Comparison of ENCODE assay signal across 30 mouse cellular contexts in genomic region chr12:71704431-71704830, GRCm38 (mm10).
DNase-seq lines count a peak whose midpoint lies in the region; ATAC-seq and TF ChIP-seq lines count a peak whose summit lies in the region.
"Had no signal": no experiment of that assay in that cellular context is flagged by ENCODE, and none has a peak within 500 bp of the region (broad histone marks: within the 10 kb centered on the region; RNA-seq: fewer than 3 reads in every experiment).

No protein-coding gene starts in this region.

- 64% methylated on average over 6 of the region's 6 CpGs for WGBS in liver, embryonic 11.5 days
- 79% methylated on average over 6 of the region's 6 CpGs for WGBS in intestine, embryonic 15.5 days

- no peak for TF ChIP-seq RAD21 in CH12.LX (IDR thresholded peaks at IDR 0.05; ENCODE audit: low read depth, low read length)

- in situ Hi-C loops in CH12.LX (cut with MboI; ENCODE audit: low pct_ligation_motif_present, low pct_unique_long_range_greater_than_20kb, low sequenced_read_pairs), result loop anchor here (25.0 kb wide), 2 partner anchors 392 to 567 kb away; partner anchors contain the start of genes 2700049A03Rik, Dact1 and Timm9

- no peak for TF ChIP-seq POLR2A in CH12.LX (IDR thresholded peaks at IDR 0.05; ENCODE audit: low read depth, low read length)

- TF ChIP-seq CTCF in CH12.LX (conservative IDR thresholded peaks at IDR 0.05 in 1 of 2, IDR thresholded peaks at IDR 0.05 in 1 of 2; ENCODE audit: low read depth in 2 of 2, low read length in 2 of 2), result no peak

- H3K9me3 ChIP-seq in liver, embryonic 11.5 days (ENCODE audit: control insufficient read depth, low read length), result no peaks in the 10 kb centered on the region
- H3K9me3 ChIP-seq in CH12.LX (replicated peaks; ENCODE audit: low read length), result peaks cover 4% of the 10 kb centered on the region
- H3K9me3 ChIP-seq in intestine, embryonic 15.5 days, result no peaks in the 10 kb centered on the region
- H3K9me3 ChIP-seq: limb, embryonic 15.5 days; midbrain, embryonic 15.5 days; neural tube, embryonic 12.5 days had no signal

- no peaks in the 10 kb centered on the region for H3K4me1 ChIP-seq in liver, embryonic 11.5 days (replicated peaks; ENCODE audit: control insufficient read depth, insufficient read depth, low read length)
- H3K4me1 ChIP-seq in CH12.LX (ENCODE audit: control insufficient read depth in 1 of 2, insufficient read depth in 2 of 2), result no peaks in the 10 kb centered on the region
- no peaks in the 10 kb centered on the region for H3K4me1 ChIP-seq in intestine, embryonic 15.5 days (replicated peaks)
- H3K4me1 ChIP-seq: embryonic facial prominence, embryonic 10.5 days; heart, embryonic 12.5 days; hindbrain, embryonic 12.5 days; limb, embryonic 15.5 days; megakaryocyte, embryonic 14.5 days; midbrain, embryonic 15.5 days; neural tube, embryonic 12.5 days had no signal

- H3K27ac ChIP-seq in liver, embryonic 11.5 days (ENCODE audit: low read depth, low read length), result no peak overlapping the region
- H3K27ac ChIP-seq in CH12.LX (ENCODE audit: insufficient read depth, low read depth), result no peak overlapping the region
- no peak overlapping the region for H3K27ac ChIP-seq in intestine, embryonic 15.5 days
- H3K27ac ChIP-seq: embryonic facial prominence, embryonic 10.5 days; hindbrain, embryonic 12.5 days; kidney, postnatal 0 days; left cerebral cortex, adult 2 months; limb, embryonic 15.5 days; midbrain, embryonic 15.5 days; neural tube, embryonic 12.5 days had no signal

- H3K4me3 ChIP-seq in liver, embryonic 11.5 days (ENCODE audit: low read depth, low read length), result no peak overlapping the region
- no peak overlapping the region for H3K4me3 ChIP-seq in CH12.LX (replicated peaks in 1 of 3; ENCODE audit: low read depth in 2 of 3, low read length in 2 of 3, poor library complexity in 1 of 3)
- H3K4me3 ChIP-seq in intestine, embryonic 15.5 days (replicated peaks), result no peak overlapping the region
- H3K4me3 ChIP-seq: embryonic facial prominence, embryonic 10.5 days; heart, embryonic 12.5 days; hindbrain, embryonic 12.5 days; left cerebral cortex, adult 2 months; limb, embryonic 15.5 days; megakaryocyte, embryonic 14.5 days; midbrain, embryonic 15.5 days; neural tube, embryonic 12.5 days had no signal

- H3K27me3 ChIP-seq in liver, embryonic 11.5 days (replicated peaks; ENCODE audit: control insufficient read depth, insufficient read depth, low read length), result no peaks in the 10 kb centered on the region
- no peaks in the 10 kb centered on the region for H3K27me3 ChIP-seq in CH12.LX (replicated peaks)
- no peaks in the 10 kb centered on the region for H3K27me3 ChIP-seq in intestine, embryonic 15.5 days (replicated peaks)
- H3K27me3 ChIP-seq: heart, embryonic 12.5 days; hindbrain, embryonic 12.5 days; limb, embryonic 15.5 days; midbrain, embryonic 15.5 days; neural tube, embryonic 12.5 days had no signal

- no peak overlapping the region for H3K9ac ChIP-seq in liver, embryonic 11.5 days (ENCODE audit: low read depth, low read length)
- H3K9ac ChIP-seq in CH12.LX (ENCODE audit: insufficient read depth, low read depth), result no peak overlapping the region
- H3K9ac ChIP-seq in intestine, embryonic 15.5 days, result no peak overlapping the region
- H3K9ac ChIP-seq: heart, embryonic 12.5 days; hindbrain, embryonic 12.5 days; limb, embryonic 15.5 days; lung, embryonic 14.5 days; midbrain, embryonic 15.5 days; neural tube, embryonic 12.5 days had no signal

- TF ChIP-seq EP300 in CH12.LX (IDR thresholded peaks at IDR 0.05; ENCODE audit: low read length), result no peak

- no peaks in the 10 kb centered on the region for H3K36me3 ChIP-seq in liver, embryonic 11.5 days (ENCODE audit: control insufficient read depth, insufficient read depth, low read length)
- no peaks in the 10 kb centered on the region for H3K36me3 ChIP-seq in CH12.LX (replicated peaks in 1 of 2; ENCODE audit: control insufficient read depth in 1 of 2, insufficient read depth in 1 of 2, low read length in 1 of 2)
- no peaks in the 10 kb centered on the region for H3K36me3 ChIP-seq in intestine, embryonic 15.5 days
- H3K36me3 ChIP-seq: embryonic facial prominence, embryonic 10.5 days; heart, embryonic 12.5 days; hindbrain, embryonic 12.5 days; limb, embryonic 15.5 days; midbrain, embryonic 15.5 days; neural tube, embryonic 12.5 days had no signal

- dilution Hi-C loops in CH12.LX (cut with MboI; ENCODE audit: extremely low pct_ligation_motif_present, extremely low pct_unique_long_range_greater_than_20kb, low sequenced_read_pairs), result no loop called here

- H3K4me2 ChIP-seq in liver, embryonic 11.5 days, result no peak overlapping the region
- no peak overlapping the region for H3K4me2 ChIP-seq in CH12.LX (ENCODE audit: insufficient read depth, low read depth, poor library complexity, severe bottlenecking)
- H3K4me2 ChIP-seq in intestine, embryonic 15.5 days (replicated peaks), result no peak overlapping the region
- H3K4me2 ChIP-seq: heart, embryonic 12.5 days; hindbrain, embryonic 12.5 days; limb, embryonic 15.5 days; lung, embryonic 14.5 days; midbrain, embryonic 15.5 days; neural tube, embryonic 12.5 days had no signal

- no peaks in the 10 kb centered on the region for H3K79me2 ChIP-seq in CH12.LX (replicated peaks; ENCODE audit: control insufficient read depth, extremely low read depth, insufficient read depth, poor library complexity, severe bottlenecking)

- ATAC-seq in liver, embryonic 11.5 days (replicated peaks; ENCODE audit: low FRiP score), result peak; percentile 41; the same call in 1 of the 2 replicates
- ATAC-seq in intestine, embryonic 15.5 days, result no peak
- ATAC-seq: activated CD4-positive, CD25-positive, alpha-beta regulatory T cell, adult 4 months; midbrain, embryonic 15.5 days; Patski had no signal

- DNase-seq in liver, embryonic 11.5 days (ENCODE audit: low spot score), result no peak
- DNase-seq in liver, result no peak
- peak; percentile 11 for DNase-seq in CH12.LX (ENCODE audit: extremely low read depth)
- DNase-seq in ES-CJ7 (ENCODE audit: low read depth, low spot score), result peak; percentile 55
- peak; percentile 14 for DNase-seq in c-Kit-positive CD71-positive TER-119-negative erythroid progenitor cells, embryonic 14.5 days (ENCODE audit: low read depth)
- DNase-seq in urinary bladder, postnatal 36 days (ENCODE audit: low spot score in 2 of 2), result no peak
- DNase-seq: adrenal gland, postnatal 10 days; cerebellum, adult 9-10 months; gastrocnemius, postnatal 25 days; heart, adult 18-20 months; heart, postnatal 14 days; kidney, adult 2 months; layer of hippocampus, adult 9-11 months; left cerebral cortex, postnatal 4 days; lung, embryonic 14.5 days; retina, postnatal 1 day; right cerebral cortex, postnatal 25 days; spleen, adult 18-20 months had no signal

TF ChIP-seq in CH12.LX, 34 proteins besides CTCF, POLR2A, EP300 and RAD21:
- TF ChIP-seq BHLHE40 (IDR thresholded peaks at IDR 0.05; ENCODE audit: low read depth, low read length), result no peak
- TF ChIP-seq MAFK (IDR thresholded peaks at IDR 0.05; ENCODE audit: insufficient replicate concordance, low read length), result no peak
- TF ChIP-seq MEF2A (IDR thresholded peaks at IDR 0.05; ENCODE audit: borderline replicate concordance, low read depth, low read length), result no peak
- TF ChIP-seq MAX (IDR thresholded peaks at IDR 0.05; ENCODE audit: low read length), result no peak
- no peak for TF ChIP-seq RCOR1 (conservative IDR thresholded peaks at IDR 0.05; ENCODE audit: low read depth, low read length)
- no peak for TF ChIP-seq MXI1 (IDR thresholded peaks at IDR 0.05; ENCODE audit: low read depth, low read length)
- TF ChIP-seq PAX5 (IDR thresholded peaks at IDR 0.05; ENCODE audit: low read length), result no peak
- TF ChIP-seq CHD1 (IDR thresholded peaks at IDR 0.05; ENCODE audit: low read depth, low read length), result no peak
- TF ChIP-seq CHD2 (IDR thresholded peaks at IDR 0.05; ENCODE audit: low read length), result no peak
- no peak for TF ChIP-seq ZKSCAN1 (IDR thresholded peaks at IDR 0.05; ENCODE audit: borderline replicate concordance, low read depth, low read length)
- TF ChIP-seq POLR2AphosphoS2 (IDR thresholded peaks at IDR 0.05; ENCODE audit: low read depth, low read length), result no peak
- TF ChIP-seq TCF12 (IDR thresholded peaks at IDR 0.05; ENCODE audit: low read depth, low read length), result no peak
- no peak for TF ChIP-seq KAT2A (IDR thresholded peaks at IDR 0.05; ENCODE audit: insufficient replicate concordance, low read length)
- TF ChIP-seq IRF4 (IDR thresholded peaks at IDR 0.05; ENCODE audit: low read depth, low read length), result no peak
- no peak for TF ChIP-seq SIN3A (IDR thresholded peaks at IDR 0.05; ENCODE audit: low read length)
- TF ChIP-seq JUN (IDR thresholded peaks at IDR 0.05; ENCODE audit: insufficient read depth, low read depth, low read length), result no peak

Comparison
In these comparisons a context has a peak if more than half of its experiments do, and no peak if none do; other contexts are left out.
1. DNase-seq: peak in CH12.LX (single experiment), ES-CJ7 (single experiment) and c-Kit-positive CD71-positive TER-119-negative erythroid progenitor cells, embryonic 14.5 days (single experiment); none in liver, embryonic 11.5 days (single experiment), liver (single experiment) and urinary bladder, postnatal 36 days (0 of 2).